ENCODE assay signal across 14 mouse cellular contexts in the genomic region with DNA sequence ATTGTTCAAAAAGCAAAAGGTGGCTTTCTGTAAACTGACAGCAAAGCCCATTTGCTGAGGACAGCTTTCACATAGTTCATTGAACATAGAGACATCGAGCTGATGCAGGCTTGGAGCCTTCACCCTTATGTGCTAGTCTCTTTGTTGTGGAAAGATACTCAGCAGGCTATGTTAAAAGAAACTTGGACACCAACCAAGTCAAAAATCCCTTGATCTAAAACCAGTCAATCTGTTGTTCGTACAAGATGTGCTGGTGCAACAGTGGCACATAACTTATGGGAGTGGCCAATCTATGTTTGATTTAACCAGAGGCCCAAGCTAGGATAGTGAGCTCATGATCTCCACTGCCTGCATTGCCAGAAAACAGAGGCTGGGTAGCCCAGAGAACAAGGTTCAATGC.
"Had no signal": no experiment of that assay in that cellular context is flagged by ENCODE, and none has a peak within 500 bp of the region (broad histone marks: within the 10 kb centered on the region; RNA-seq: fewer than 3 reads in every experiment).

No protein-coding gene starts in this region.

- H3K9me3 ChIP-seq: kidney, embryonic 15.5 days; limb, embryonic 15.5 days; liver, embryonic 12.5 days; lung, embryonic 15.5 days; midbrain, embryonic 13.5 days; neural tube, embryonic 12.5 days had no signal

- H3K4me1 ChIP-seq: kidney, embryonic 15.5 days; limb, embryonic 15.5 days; liver, embryonic 12.5 days; lung, embryonic 15.5 days; midbrain, embryonic 13.5 days; neural tube, embryonic 12.5 days had no signal

- DNase-seq: kidney, adult 2 months; kidney, postnatal 14 days; lung, postnatal 14 days; spleen, adult 18-20 months; thymus, adult 2 months; thymus, postnatal 25 days had no signal

- H3K27me3 ChIP-seq: kidney, embryonic 15.5 days; limb, embryonic 15.5 days; liver, embryonic 12.5 days; lung, embryonic 15.5 days; midbrain, embryonic 13.5 days; neural tube, embryonic 12.5 days had no signal

- H3K36me3 ChIP-seq: kidney, embryonic 15.5 days; limb, embryonic 15.5 days; liver, embryonic 12.5 days; lung, embryonic 15.5 days; midbrain, embryonic 13.5 days; neural tube, embryonic 12.5 days had no signal

- H3K27ac ChIP-seq: kidney, embryonic 15.5 days; limb, embryonic 15.5 days; liver, embryonic 12.5 days; lung, embryonic 15.5 days; midbrain, embryonic 13.5 days; neural tube, embryonic 12.5 days had no signal

- H3K4me3 ChIP-seq: kidney, embryonic 15.5 days; limb, embryonic 15.5 days; liver, embryonic 12.5 days; lung, embryonic 15.5 days; midbrain, embryonic 13.5 days; myocyte; neural tube, embryonic 12.5 days had no signal

- H3K9ac ChIP-seq: kidney, embryonic 15.5 days; limb, embryonic 15.5 days; liver, embryonic 12.5 days; lung, embryonic 15.5 days; midbrain, embryonic 13.5 days; neural tube, embryonic 12.5 days had no signal

- ATAC-seq: intestine, embryonic 16.5 days; liver, embryonic 12.5 days; midbrain, embryonic 13.5 days had no signal

- H3K4me2 ChIP-seq: kidney, embryonic 15.5 days; limb, embryonic 15.5 days; liver, embryonic 12.5 days; lung, embryonic 15.5 days; midbrain, embryonic 13.5 days; neural tube, embryonic 12.5 days had no signal
